Mouse (Mus musculus) hindbrain, embryonic 13.5 days (tissue): ENCODE results near the gene Nanos2. TPM values are rescaled to one million over a fixed set of nuclear protein-coding genes. Genes with fewer than 3 reads are reported as not detected.

Source experiments
- ATAC-seq: fragments of 200-750 bp; cut with Nextera tagmentation; 2 replicates; pipeline ENCODE4 v1.8.0; 2017; ENCODE audit warnings: moderate TSS enrichment; ENCODE audit not compliant: low FRiP score
- H3K27ac ChIP-seq: fragments of 300-500 bp; sonication (generic); 2 replicates; pipeline ENCODE4 v1.5.1; 2015; ENCODE audit warnings: inconsistent platforms, mild to moderate bottlenecking, moderate library complexity
- H3K27me3 ChIP-seq: fragments of 300-500 bp; sonication (generic); 2 replicates; pipeline ENCODE4 v1.6.1; 2015; ENCODE audit warnings: mild to moderate bottlenecking, inconsistent platforms
- H3K36me3 ChIP-seq: fragments of 300-500 bp; sonication (generic); 2 replicates; pipeline ENCODE4 v1.6.1; 2015; ENCODE audit warnings: mild to moderate bottlenecking, inconsistent platforms
- H3K4me1 ChIP-seq: fragments of 300-500 bp; sonication (generic); replicated peaks from 2 replicates; pipeline ENCODE4 v1.6.1; 2015; ENCODE audit warnings: inconsistent platforms
- H3K4me2 ChIP-seq: fragments of 300-500 bp; sonication (generic); 2 replicates; pipeline ENCODE4 v1.6.1; 2015; ENCODE audit warnings: inconsistent platforms, mild to moderate bottlenecking, moderate library complexity
- H3K4me3 ChIP-seq: fragments of 300-500 bp; sonication (generic); 2 replicates; pipeline ENCODE4 v1.5.1; 2015; ENCODE audit warnings: mild to moderate bottlenecking, inconsistent platforms
- H3K9ac ChIP-seq: fragments of 300-500 bp; sonication (generic); 2 replicates; pipeline ENCODE4 v1.6.1; 2015; ENCODE audit warnings: mild to moderate bottlenecking, inconsistent platforms
- H3K9me3 ChIP-seq: fragments of 300-500 bp; sonication (generic); 2 replicates; pipeline ENCODE4 v1.6.1; 2016; ENCODE audit warnings: inconsistent platforms
- WGBS: fragments of 180-500 bp; shearing (Covaris S2); methylation state at CpG from one replicate; pipeline ENCODE4 v1.1.7; 2015; 5-methylcytosine and 5-hydroxymethylcytosine counted together
- polyA plus RNA-seq: library from polyadenylated mRNA; unstranded; fragments of >200 nt; fragmentation: Nextera tagmentation; extraction: Ambion mirVana; gene quantifications from 2 replicates; pipeline ENCODE4 v1.2.1, GENCODE M21; 2015

Gene Nanos2
- polyA plus RNA-seq, 1 experiment from 2014 or later = 0.75 TPM

DNA sequence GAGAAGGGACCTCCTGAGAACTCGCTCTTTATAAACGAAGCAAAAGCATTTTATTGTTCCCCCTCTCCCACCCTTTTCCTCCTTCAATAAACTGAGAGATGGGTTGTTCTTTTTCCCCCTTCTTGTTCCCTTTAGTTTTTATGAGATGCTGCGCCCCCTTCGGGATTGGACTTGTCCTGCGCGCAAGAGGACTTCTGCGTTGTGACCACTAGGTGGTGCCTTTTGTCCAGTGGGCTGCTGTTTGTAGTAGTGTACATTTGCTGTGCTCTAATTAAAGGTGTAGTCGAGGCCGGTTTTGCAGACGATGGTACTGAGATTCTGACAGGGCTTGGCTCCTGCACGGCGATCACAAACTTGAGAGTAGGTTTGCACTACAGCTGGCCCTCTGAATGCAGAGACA lies 19.3 kb downstream of the Nanos2 start:
- Histone ChIP-seq H3K4me3 (0 out of 2 replicates have a peak overlapping the region, but pooled peaks have one; percentile 14), H3K4me2 (peak overlapping the region; percentile 100), H3K27ac (no peak overlapping the region), H3K36me3 (peaks cover 27% of the 10 kb centered on the region), H3K4me1 (peaks cover 47% of the 10 kb centered on the region), H3K9me3 (no peaks in the 10 kb centered on the region), H3K27me3 (no peaks in the 10 kb centered on the region), H3K9ac (peak overlapping the region; percentile 97)
- ATAC-seq = no peak
- 8% methylated on average over 12 of the region's 12 CpGs for WGBS

DNA sequence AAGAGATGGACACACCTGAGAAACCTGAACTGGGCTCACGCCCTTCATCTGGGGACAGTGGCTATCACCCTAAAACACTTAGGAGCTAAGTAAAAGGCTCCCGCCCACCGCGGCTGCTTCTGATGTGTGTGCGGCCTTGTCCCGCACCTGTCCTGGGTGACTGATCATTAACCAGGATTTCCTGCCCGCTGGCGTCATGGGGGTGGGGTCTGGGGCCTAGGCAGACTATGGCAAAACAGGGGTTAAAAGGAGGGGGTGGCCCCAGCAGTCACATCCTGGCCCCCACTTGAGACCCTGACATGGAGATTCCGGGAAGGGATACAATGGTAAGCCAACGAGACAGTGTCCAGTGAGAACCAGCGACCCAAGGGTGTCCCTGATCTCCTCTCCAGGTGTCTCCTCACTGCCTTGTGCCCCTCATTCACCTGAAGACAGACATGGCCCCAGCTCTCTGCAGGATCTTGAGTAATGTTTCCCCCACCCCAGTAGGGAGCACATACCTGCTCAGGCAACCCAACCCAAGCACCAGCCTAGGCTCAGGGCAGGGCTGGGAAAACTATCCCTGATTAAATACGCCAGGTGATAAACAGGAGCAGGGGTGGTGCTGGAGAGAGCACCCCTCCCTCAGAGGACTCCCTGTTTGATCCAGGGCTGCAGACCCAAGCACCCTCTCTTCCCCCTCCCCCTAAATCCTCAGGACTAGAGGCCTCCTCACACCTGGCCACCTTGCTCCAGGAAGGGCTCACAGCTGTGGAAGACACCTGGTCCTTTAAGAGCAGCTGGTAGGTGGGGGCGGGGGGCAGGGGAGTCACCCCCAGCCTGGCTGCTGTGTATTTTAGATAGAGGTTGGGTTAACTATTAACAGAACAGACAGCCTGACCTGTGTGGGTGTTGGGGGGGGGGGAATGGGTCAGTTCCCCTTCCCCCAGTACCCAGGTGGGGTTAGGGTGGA lies 20.1 kb downstream of the Nanos2 start:
- H3K27me3 ChIP-seq = no peaks in the 10 kb centered on the region
- no peaks in the 10 kb centered on the region for H3K9me3 ChIP-seq
- no peak overlapping the region for H3K4me2 ChIP-seq
- H3K36me3 ChIP-seq = peaks cover 27% of the 10 kb centered on the region
- WGBS = 74% methylated on average over 13 of the region's 13 CpGs
- no peak overlapping the region for H3K27ac ChIP-seq
- H3K9ac ChIP-seq = no peak overlapping the region
- H3K4me3 ChIP-seq = no peak overlapping the region
- peaks cover 49% of the 10 kb centered on the region for H3K4me1 ChIP-seq
- no peak for ATAC-seq

DNA sequence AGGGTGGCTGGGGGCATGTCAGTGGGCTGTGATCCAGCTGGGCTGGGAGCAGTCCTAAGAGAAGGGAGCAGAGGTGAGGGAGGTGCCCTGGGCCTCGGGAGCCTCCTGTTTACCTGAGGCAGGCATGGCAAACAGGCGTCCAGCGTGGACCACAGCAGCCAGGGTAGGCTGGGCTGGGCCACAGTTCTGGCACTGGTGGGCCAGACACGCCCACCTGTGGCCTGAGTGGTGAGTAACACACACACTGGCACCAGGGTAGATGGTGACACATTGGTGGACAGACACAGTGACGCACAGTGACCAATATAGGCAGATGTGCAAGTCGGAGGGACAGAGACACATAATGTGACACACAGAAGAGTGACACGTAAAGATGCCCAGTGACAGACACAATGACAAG lies 23.4 kb downstream of the Nanos2 start:
- H3K4me1 ChIP-seq = peaks cover 31% of the 10 kb centered on the region
- H3K9ac ChIP-seq = peak overlapping the region; percentile 47; the same call in 1 of the 2 replicates
- H3K9me3 ChIP-seq = no peaks in the 10 kb centered on the region
- WGBS = 85% methylated on average over 7 of the region's 7 CpGs
- no peak overlapping the region for H3K27ac ChIP-seq
- ATAC-seq = no peak
- no peak overlapping the region for H3K4me3 ChIP-seq
- H3K27me3 ChIP-seq = no peaks in the 10 kb centered on the region
- no peak overlapping the region for H3K4me2 ChIP-seq
- peaks cover 22% of the 10 kb centered on the region for H3K36me3 ChIP-seq

DNA sequence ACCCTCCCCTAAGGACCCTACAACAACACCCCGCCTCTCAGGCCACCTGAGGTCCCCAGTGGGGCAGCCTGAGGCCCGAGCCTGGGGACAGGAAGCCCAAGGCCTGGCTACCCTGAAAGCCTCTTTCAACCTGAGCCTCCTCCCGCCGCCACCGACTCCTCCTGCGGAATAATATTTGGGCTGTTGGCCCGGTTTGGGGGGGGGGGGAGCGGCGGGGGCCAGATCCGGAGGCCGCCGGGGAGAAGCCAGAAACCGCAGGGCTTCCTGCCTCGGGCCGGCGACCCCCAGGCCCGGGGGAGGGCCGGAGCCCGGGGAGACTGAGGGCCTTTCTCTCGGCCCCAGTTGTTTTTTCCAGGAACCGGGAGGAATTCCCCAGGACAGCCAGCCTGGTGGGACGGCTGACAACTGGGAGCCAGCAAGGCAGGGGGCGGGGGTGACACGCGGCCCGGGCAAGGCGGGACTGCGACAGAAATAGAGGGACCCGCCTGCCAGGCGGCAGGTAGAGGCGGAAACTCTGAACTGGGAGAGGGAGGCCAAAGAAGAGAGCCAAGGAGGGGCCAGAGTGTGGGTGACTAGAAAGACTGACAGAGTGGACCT lies 24.9 kb downstream of the Nanos2 start:
- Histone ChIP-seq H3K27me3 (no peaks in the 10 kb centered on the region), H3K9me3 (no peaks in the 10 kb centered on the region), H3K27ac (no peak overlapping the region), H3K4me3 (peak overlapping the region; percentile 25), H3K4me1 (peaks cover 16% of the 10 kb centered on the region), H3K4me2 (peak overlapping the region; percentile 50), H3K36me3 (peaks cover 9% of the 10 kb centered on the region), H3K9ac (peak overlapping the region; percentile 73)
- ATAC-seq = no peak
- 5% methylated on average over 30 of the region's 31 CpGs for WGBS

DNA sequence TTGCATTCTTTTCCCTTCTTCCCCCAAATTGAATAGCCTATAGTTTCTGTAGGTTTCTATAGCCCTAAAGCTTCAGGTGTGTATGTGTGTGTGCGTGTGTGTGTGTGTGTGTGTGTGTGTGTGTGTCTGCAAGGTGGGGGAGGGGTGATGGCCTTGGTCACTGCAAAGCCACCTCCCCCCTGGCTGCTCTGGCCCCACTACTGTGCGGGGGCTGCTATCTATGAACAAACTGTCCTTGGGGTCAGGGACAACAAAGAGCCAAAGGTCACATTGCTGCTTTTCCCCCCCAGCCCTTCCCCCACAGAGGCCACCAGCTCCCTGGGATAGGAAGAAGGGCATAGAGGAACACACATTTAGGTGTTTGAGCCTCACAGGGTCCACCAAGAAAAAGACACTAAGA lies 25.7 kb downstream of the Nanos2 start:
- no peaks in the 10 kb centered on the region for H3K27me3 ChIP-seq
- WGBS = 41% methylated on average over 2 of the region's 2 CpGs
- H3K9me3 ChIP-seq = no peaks in the 10 kb centered on the region
- H3K4me2 ChIP-seq = no peak overlapping the region
- peaks cover under 1% of the 10 kb centered on the region; the same call in 1 of the 2 replicates for H3K36me3 ChIP-seq
- H3K27ac ChIP-seq = no peak overlapping the region
- no peak overlapping the region for H3K4me3 ChIP-seq
- peaks cover 9% of the 10 kb centered on the region for H3K4me1 ChIP-seq
- no peak for ATAC-seq
- H3K9ac ChIP-seq = no peak overlapping the region

DNA sequence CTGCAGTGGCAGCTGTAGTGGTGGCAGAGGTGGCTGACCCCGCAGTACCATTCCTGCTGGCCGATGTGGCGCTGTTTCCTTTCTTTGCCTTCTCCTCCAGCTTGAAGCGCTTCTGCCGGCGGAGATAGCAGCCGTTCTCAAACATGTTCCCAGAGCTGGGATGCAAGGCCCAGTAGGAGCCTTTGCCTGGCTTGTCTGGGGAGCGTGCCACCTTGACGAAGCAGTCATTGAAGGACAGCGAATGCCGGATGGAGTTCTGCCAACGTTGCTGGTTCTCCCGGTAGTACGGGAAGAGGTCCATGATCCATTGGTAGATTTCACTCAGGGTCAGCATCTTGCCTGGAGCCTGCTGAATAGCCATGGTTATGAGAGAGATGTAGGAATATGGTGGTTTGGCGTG lies 27.3 kb downstream of the Nanos2 start:
- H3K36me3 ChIP-seq = no peaks in the 10 kb centered on the region
- H3K9ac ChIP-seq = no peak overlapping the region
- H3K27ac ChIP-seq = no peak overlapping the region
- WGBS = 66% methylated on average over 15 of the region's 15 CpGs
- H3K4me1 ChIP-seq = peaks cover 9% of the 10 kb centered on the region
- H3K4me3 ChIP-seq = no peak overlapping the region
- ATAC-seq = no peak
- H3K9me3 ChIP-seq = no peaks in the 10 kb centered on the region
- no peaks in the 10 kb centered on the region for H3K27me3 ChIP-seq
- no peak overlapping the region for H3K4me2 ChIP-seq

DNA sequence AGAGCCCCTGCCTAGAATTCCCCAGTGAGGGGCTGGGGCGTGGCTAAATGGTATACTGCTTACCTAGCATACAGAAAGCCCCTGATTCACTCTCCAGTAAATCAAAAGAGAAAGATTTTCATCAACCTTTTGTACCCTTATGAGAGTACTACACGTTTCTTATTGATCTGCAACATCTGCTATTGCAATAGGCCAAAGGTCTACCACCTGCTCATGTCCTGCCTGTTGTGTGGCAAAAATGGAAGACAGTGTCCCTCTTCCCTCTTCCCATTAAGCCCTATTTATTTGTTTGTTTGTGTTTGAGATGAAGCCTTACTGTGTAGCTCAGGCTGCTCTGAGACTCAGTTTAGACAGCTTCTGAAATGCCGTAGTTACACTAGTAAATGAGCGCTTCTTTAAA lies 28.8 kb downstream of the Nanos2 start:
- no peak overlapping the region for H3K4me2 ChIP-seq
- H3K9ac ChIP-seq = no peak overlapping the region
- no peak for ATAC-seq
- WGBS = 93% methylated on average over 4 of the region's 4 CpGs
- no peak overlapping the region for H3K27ac ChIP-seq
- H3K4me1 ChIP-seq = peaks cover 9% of the 10 kb centered on the region
- H3K27me3 ChIP-seq = peaks cover 13% of the 10 kb centered on the region
- H3K9me3 ChIP-seq = no peaks in the 10 kb centered on the region
- H3K4me3 ChIP-seq = no peak overlapping the region
- H3K36me3 ChIP-seq = no peaks in the 10 kb centered on the region

DNA sequence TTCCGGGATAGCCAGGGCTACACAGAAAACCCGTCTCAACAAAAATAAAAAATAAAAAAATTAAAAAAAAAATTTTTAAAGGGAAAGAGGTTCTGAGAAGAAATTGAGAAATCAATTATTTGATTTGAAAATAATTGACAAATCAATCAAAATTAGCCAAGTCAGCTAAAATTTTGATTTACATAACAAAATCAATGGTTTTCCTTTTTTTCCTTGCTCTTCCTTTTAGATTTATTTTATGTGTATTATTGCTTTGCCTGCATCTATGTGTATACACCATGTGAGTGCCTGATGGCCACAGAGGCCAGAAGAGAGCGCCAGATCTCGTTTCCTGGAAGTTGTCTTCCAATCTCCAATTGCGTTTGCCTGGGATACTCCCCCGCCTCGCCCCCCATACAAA lies 30.7 kb downstream of the Nanos2 start:
- Histone ChIP-seq H3K4me3 (no peak overlapping the region), H3K4me2 (no peak overlapping the region), H3K27me3 (peaks cover 31% of the 10 kb centered on the region), H3K4me1 (no peaks in the 10 kb centered on the region), H3K27ac (no peak overlapping the region), H3K36me3 (no peaks in the 10 kb centered on the region), H3K9me3 (no peaks in the 10 kb centered on the region), H3K9ac (no peak overlapping the region)
- no peak for ATAC-seq
- 89% methylated on average over 7 of the region's 7 CpGs for WGBS

DNA sequence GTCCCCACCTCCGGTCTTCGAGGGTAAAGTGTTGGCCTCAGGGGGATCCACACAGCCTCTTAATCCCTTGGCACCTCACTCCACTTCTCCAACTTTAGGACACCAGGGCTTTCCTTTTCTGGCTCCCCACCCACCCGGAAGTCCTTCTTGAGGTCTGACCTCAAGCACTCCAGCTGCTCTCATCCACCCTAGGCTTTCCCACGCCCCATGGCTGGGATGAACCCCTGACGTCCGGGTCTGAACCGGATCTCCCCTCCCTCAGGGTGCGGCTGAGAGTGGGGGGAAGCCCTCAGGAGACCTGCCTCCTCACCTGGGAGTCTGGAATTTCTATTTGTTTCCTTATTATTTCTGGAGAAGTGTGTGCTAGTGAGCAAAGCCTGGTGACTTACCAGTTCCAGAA lies 33.8 kb downstream of the Nanos2 start:
- Histone ChIP-seq H3K4me3 (no peak overlapping the region), H3K36me3 (no peaks in the 10 kb centered on the region), H3K4me1 (peaks cover 14% of the 10 kb centered on the region), H3K4me2 (no peak overlapping the region), H3K9ac (no peak overlapping the region), H3K9me3 (no peaks in the 10 kb centered on the region), H3K27me3 (peaks cover 41% of the 10 kb centered on the region), H3K27ac (no peak overlapping the region)
- ATAC-seq = no peak
- 27% methylated on average over 8 of the region's 8 CpGs for WGBS

DNA sequence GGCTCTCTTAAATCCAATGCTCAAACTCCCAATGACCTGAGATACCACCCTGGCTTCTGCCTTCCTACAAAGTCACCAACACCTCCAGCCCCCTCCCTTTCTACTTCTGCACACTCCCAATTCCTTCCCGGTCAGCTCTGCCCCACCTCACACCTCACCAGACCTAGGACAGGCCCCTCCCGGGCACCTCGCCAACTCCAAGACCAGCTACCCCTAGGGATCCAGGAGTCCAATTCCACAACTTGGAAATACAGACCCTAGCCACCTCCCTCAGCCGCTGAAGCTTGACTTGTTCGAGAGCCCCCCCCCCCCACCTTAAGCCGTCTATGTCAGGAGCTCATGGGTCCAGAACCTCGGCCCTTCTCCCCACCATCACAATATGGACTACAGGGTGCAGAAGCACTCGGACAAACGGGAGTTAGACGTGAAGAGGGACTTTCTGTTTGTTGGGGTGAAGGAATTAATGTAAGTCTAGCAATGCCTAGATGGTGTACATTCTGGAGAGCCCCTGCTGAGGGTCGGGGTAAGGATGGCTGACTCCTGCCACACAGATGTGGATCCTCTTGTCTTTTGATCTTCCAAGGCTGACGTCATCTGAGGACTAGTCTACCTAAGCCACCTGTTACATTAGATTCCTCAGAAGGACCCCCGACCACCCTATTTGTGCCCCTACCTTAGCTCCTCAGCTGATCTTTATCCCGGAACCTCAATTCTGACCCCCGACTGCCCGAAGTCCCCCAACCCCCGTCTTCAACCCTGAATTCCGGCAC lies 35.2 kb downstream of the Nanos2 start:
- H3K9me3 ChIP-seq = no peaks in the 10 kb centered on the region
- 66% methylated on average over 18 of the region's 18 CpGs for WGBS
- no peak overlapping the region for H3K4me3 ChIP-seq

DNA sequence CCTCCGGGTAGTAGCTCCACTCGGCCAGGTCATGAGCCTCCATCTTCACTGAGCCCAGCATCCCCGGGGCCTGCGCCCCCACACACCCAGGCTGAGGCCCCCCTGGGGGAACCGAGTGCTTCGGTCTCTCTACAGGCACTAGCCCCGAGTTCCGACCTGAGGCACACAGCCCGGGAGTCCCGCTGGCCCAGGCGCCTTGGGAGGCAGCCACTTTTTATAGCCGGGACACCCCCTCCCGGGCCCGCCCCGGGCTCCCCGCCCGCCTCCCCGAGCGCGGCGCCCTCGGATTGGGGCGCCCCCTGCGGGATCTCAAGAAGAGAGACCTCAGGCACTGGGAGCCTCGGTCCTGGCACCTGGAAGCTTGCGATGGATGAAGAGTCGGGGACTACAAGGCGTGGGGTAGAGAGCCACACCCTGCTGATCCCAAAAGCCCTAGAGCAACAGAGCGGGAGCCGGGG lies 36.2 kb downstream of the Nanos2 start, which contains the start of gene Foxa3:
Foxa3 (minus strand) TSS at position 182 of the 458 bp plus-strand sequence.
- peak; percentile 26 for ATAC-seq
- peak within 1 kb of the TSS; percentile 94 for H3K9ac ChIP-seq
- no peaks in the 10 kb centered on the region for H3K9me3 ChIP-seq
- peak within 1 kb of the TSS; percentile 89 for H3K4me2 ChIP-seq
- peaks cover 19% of the 10 kb centered on the region for H3K4me1 ChIP-seq
- peak within 1 kb of the TSS; percentile 74 for H3K27ac ChIP-seq
- peaks cover 41% of the 10 kb centered on the region for H3K27me3 ChIP-seq
- WGBS = 3% methylated on average over 30 of the region's 30 CpGs
- H3K4me3 ChIP-seq = peak within 1 kb of the TSS; percentile 92
- no peaks in the 10 kb centered on the region for H3K36me3 ChIP-seq

More for the DNA sequence above, 35.2 kb downstream of the Nanos2 start:
- no peak for ATAC-seq
- Histone ChIP-seq H3K27me3 (peaks cover 41% of the 10 kb centered on the region), H3K27ac (no peak overlapping the region), H3K36me3 (no peaks in the 10 kb centered on the region), H3K4me2 (no peak overlapping the region), H3K4me1 (peaks cover 19% of the 10 kb centered on the region), H3K9ac (no peak overlapping the region)

DNA sequence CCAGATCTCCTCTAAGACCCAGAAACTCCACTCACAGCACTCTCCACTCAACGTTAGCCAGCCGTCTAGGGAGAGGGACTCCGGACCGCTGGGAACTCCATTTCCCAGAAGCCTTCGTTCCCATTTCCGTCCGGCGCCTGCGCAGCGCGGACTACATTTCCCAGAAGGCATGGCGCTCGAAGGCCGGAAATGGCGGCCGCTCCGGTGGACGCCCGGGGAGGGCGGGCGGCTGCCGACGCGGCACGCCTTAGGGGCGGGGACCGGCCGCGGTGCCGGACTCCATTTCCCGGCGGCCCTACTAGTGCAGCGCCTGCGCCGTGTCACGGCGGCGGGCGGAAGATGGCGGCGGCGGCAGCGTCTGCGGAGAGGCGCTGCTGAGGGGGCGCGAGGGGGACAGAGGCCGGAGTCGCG lies 36.9 kb downstream of the Nanos2 start, which contains the start of gene Sympk:
Sympk (plus strand) TSS at position 282 of the 411 bp plus-strand sequence.
- H3K27me3 ChIP-seq = peaks cover 41% of the 10 kb centered on the region
- no peaks in the 10 kb centered on the region for H3K9me3 ChIP-seq
- H3K4me3 ChIP-seq = peak within 1 kb of the TSS; percentile 92
- H3K4me2 ChIP-seq = peak within 1 kb of the TSS; percentile 89
- H3K36me3 ChIP-seq = peaks cover 5% of the 10 kb centered on the region
- H3K9ac ChIP-seq = peak within 1 kb of the TSS; percentile 94
- H3K27ac ChIP-seq = peak within 1 kb of the TSS; percentile 74
- under 1% methylated on average over 45 of the region's 50 CpGs for WGBS
- H3K4me1 ChIP-seq = peaks cover 19% of the 10 kb centered on the region
- ATAC-seq = peak; percentile 95
